Mouse (Mus musculus) neural tube, embryonic 11.5 days (tissue): ENCODE measurements around the gene Vmp1. TPM values are rescaled to one million over a fixed set of nuclear protein-coding genes. Genes with fewer than 3 reads are reported as not detected.

ENCODE experiments used
- ATAC-seq: fragments of 200-750 bp; cut with Nextera tagmentation; 2 replicates; pipeline ENCODE4 v1.8.0; 2017; ENCODE audit warnings: moderate number of reproducible peaks, mild to moderate bottlenecking, moderate TSS enrichment, moderate library complexity; ENCODE audit not compliant: insufficient read depth, low FRiP score, low TSS enrichment
- DNase-seq: peaks from one replicate; pipeline ENCODE4 v3.0.0-alpha.2; 2015; ENCODE audit warnings: low spot score
- H3K27ac ChIP-seq: fragments of 300-500 bp; sonication (generic); 2 replicates; pipeline ENCODE4 v1.5.1; 2014; ENCODE audit warnings: low read depth, mild to moderate bottlenecking, low read length
- H3K27me3 ChIP-seq: fragments of 300-500 bp; sonication (generic); 2 replicates; pipeline ENCODE4 v1.6.1; 2014; ENCODE audit warnings: mild to moderate bottlenecking, low read length, mixed read lengths; ENCODE audit not compliant: control insufficient read depth, insufficient read depth
- H3K36me3 ChIP-seq: fragments of 300-500 bp; sonication (generic); 2 replicates; pipeline ENCODE4 v1.6.1; 2014; ENCODE audit warnings: mild to moderate bottlenecking, low read length, moderate library complexity, mixed read lengths; ENCODE audit not compliant: control insufficient read depth, insufficient read depth
- H3K4me1 ChIP-seq: fragments of 300-500 bp; sonication (generic); 2 replicates; pipeline ENCODE4 v1.6.1; 2014; ENCODE audit warnings: low read length, mixed read lengths; ENCODE audit not compliant: control insufficient read depth, insufficient read depth
- H3K4me2 ChIP-seq: fragments of 300-500 bp; sonication (generic); 2 replicates; pipeline ENCODE4 v1.6.1; 2014; ENCODE audit warnings: low read depth, mild to moderate bottlenecking, moderate library complexity
- H3K4me3 ChIP-seq: fragments of 300-500 bp; sonication (generic); 2 replicates; pipeline ENCODE4 v1.5.1; 2014; ENCODE audit warnings: low read depth, low read length
- H3K9ac ChIP-seq: fragments of 300-500 bp; sonication (generic); 2 replicates; pipeline ENCODE4 v1.6.1; 2014; ENCODE audit warnings: mild to moderate bottlenecking, low read length
- H3K9me3 ChIP-seq: fragments of 300-500 bp; sonication (generic); 2 replicates; pipeline ENCODE4 v1.6.1; 2016; ENCODE audit warnings: low read length; ENCODE audit not compliant: control insufficient read depth
- WGBS: fragments of 180-500 bp; shearing (Covaris S2); extraction: QIAGEN DNeasy Blood & Tissue Kit; methylation state at CpG from one replicate; pipeline ENCODE4 v1.1.7; 2014; 5-methylcytosine and 5-hydroxymethylcytosine counted together
- polyA plus RNA-seq: library from polyadenylated mRNA; unstranded; fragments of >200 nt; fragmentation: Nextera tagmentation; extraction: Ambion mirVana; gene quantifications from 2 replicates; pipeline ENCODE4 v1.2.1, GENCODE M21; 2014

Vmp1 gene
- polyA plus RNA-seq, 1 experiment from 2014 or later, result 103 TPM

DNA sequence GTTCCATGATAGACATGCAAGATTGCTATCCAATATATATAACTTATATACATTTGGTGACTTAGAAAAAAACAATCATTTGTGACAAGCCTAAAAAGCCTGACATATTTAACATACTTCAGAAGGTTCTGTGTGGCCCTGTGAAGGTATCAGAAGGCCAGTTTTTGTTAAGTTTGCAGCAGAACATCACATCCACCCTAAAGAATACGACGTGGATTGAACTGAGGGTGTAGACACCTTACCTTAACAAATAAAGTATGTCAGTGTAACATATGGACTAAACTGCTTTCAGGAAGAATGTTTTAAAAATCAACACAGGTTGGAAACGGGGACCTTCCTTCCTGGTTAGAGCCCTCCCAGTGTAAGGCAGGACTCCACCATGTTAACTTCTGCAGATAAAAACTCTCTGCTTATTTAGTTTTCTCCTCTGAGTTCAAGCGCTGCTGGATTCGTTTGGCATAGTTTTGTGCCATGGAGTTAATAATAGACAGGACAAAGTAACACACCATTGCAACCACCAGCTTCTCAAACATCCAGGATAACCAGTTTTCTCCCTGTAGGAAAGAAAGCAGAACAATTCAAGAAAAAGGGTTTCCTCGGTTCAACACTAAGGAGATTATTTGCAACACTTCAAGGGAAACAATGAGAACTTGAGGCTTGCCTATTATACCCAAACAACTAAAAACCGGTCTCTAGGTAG is 98.6 kb downstream of the Vmp1 start:
- 79% methylated on average over 7 of the region's 7 CpGs for WGBS
- H3K4me2 ChIP-seq, result no peak overlapping the region
- DNase-seq (no peak), ATAC-seq (no peak)
- H3K27ac ChIP-seq, result no peak overlapping the region
- no peak overlapping the region for H3K4me3 ChIP-seq
- H3K36me3 ChIP-seq, result no peaks in the 10 kb centered on the region
- no peaks in the 10 kb centered on the region for H3K9me3 ChIP-seq
- no peaks in the 10 kb centered on the region for H3K27me3 ChIP-seq
- H3K4me1 ChIP-seq, result peaks cover 2% of the 10 kb centered on the region; the same call in 1 of the 2 replicates
- no peak overlapping the region for H3K9ac ChIP-seq

DNA sequence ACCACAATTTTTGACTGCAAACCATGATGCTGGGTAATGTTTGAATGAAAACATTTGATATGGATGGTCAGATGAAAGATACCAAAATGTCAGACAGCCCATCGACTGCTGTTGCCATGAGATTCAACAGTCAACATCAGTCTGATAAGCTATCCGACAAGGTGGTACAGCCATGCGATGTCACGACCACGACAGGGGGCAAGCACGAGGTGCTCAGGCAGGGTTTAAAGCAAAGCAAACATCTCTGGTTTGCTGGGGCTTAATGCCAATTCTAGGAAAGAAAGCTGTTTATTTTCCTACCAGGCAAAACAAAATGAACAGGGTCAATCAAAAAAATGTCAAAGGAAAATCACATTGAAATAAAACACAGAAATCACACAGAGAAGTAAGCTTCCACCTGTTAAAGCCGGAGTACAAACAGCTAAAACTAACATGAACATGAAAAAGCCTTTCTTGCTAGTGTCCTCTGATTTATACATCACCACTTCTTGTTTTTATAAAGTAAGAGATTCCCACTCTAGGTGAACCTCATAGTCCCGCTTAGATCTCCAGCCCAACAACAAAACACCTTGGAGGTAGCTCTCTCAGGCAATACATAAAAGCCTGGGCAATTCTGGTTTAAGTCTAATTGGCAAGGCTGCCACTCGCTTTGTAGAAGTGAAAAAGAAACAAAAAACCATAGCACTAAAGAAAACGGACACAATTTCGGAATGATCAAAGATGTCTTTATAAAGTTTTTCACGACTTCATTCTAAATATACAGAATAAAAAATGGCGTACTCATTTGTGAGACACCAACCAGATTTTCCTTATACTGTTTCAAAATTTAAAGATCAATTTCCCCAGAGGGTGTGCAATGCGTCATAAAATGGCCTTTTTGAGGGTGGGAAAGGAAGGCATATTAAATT is 99.4 kb downstream of the Vmp1 start:
- DNase-seq (no peak), ATAC-seq (no peak)
- WGBS, result 91% methylated on average over 14 of the region's 14 CpGs
- no peak overlapping the region for H3K27ac ChIP-seq
- H3K9ac ChIP-seq, result no peak overlapping the region
- H3K27me3 ChIP-seq, result no peaks in the 10 kb centered on the region
- no peaks in the 10 kb centered on the region for H3K9me3 ChIP-seq
- no peak overlapping the region for H3K4me3 ChIP-seq
- no peaks in the 10 kb centered on the region for H3K36me3 ChIP-seq
- H3K4me2 ChIP-seq, result no peak overlapping the region
- peaks cover 2% of the 10 kb centered on the region; the same call in 1 of the 2 replicates for H3K4me1 ChIP-seq

DNA sequence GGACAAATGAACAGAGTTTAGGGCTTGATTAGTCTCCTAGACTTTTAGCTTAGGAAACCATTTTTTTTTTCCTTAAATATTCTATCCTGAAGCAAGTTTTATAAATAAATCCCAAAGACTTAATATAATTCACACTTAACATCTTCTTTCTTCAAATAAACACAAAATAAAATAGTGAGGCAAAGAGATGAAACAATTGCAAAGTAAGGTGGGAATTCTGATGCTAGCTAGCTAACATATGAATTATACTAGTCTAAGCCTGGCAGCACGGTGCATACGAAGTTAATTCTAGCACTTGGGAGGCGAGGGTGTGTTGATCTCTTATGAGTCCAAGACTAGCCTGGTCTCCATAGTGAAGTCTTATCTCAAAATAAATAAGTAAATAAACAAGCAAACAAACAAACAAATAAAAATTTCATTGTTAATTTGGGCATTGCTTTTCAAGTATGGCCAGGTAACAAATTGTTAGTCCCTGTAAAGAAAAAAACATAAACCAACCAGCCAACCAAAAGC is 100.3 kb downstream of the Vmp1 start:
- no peak overlapping the region for H3K4me2 ChIP-seq
- no peak overlapping the region for H3K9ac ChIP-seq
- H3K36me3 ChIP-seq, result no peaks in the 10 kb centered on the region
- no peak overlapping the region for H3K4me3 ChIP-seq
- no peak overlapping the region for H3K27ac ChIP-seq
- no peak for DNase-seq
- no peaks in the 10 kb centered on the region for H3K27me3 ChIP-seq
- ATAC-seq, result no peak
- H3K4me1 ChIP-seq, result peaks cover 2% of the 10 kb centered on the region; the same call in 1 of the 2 replicates
- 92% methylated on average over 3 of the region's 3 CpGs for WGBS
- no peaks in the 10 kb centered on the region for H3K9me3 ChIP-seq

DNA sequence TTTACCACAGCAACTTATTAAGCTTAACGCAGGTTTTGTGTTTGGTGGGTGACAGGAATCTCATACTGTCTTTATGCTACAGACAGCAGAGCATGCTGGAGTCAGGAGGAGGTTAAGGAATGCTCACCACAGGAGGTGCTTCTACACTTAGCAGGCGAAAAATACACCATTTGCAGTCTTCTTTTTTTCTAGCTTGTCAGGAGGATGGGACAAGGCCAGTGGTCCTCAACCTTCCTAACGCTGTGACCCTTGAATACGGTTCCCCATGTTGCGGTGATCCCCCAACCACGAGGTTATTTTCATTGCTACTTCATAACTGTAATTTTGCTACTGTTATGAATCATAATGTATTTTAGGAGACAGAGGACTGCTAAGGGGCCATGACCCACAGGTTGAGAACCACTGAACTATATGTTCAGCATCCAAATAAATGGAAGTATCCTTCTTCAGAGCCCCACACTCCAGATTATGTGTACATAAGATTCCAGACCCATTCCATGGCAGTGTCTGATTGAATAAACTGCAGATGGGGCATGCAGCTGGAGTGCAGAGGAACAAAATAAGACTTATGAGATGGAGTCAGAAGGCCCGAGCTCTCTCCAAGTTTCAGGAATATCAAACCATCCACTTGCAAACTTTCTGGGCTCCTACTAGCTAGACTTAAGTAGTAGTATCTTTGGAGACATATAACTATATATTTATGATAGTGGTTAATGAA is 100.9 kb downstream of the Vmp1 start:
- DNase-seq (no peak), ATAC-seq (no peak)
- 85% methylated on average over 7 of the region's 7 CpGs for WGBS

DNA sequence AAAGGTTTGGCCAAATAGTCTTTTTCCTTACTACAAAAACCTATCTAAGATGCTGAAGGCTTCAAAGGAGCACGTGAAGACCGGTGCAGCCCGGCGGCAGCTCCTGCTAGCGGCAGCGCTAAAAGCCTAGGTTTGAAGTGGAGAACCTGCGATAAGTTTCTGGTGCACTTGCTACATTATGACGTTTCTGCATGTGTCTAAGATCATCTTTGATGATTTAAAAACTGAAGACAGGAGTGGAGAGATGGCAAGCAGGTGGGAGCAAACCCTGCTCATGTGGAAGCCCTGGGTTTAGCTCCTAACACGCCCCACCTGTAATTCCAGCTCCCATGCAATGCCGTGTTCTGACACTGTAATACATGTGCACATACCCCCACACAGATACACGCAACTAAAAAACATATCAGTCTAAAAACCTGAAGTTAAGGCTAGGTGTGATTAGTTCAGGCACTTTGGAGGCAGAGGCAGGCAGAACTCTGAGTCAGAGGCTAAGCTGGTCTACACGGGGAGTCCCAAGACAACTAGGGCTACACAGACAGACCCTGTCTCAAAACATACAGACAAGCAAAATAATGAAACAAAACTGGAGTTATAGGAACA is 101.6 kb downstream of the Vmp1 start:
- Histone ChIP-seq H3K4me1 (peaks cover 2% of the 10 kb centered on the region; the same call in 1 of the 2 replicates), H3K27ac (no peak overlapping the region), H3K36me3 (no peaks in the 10 kb centered on the region), H3K9me3 (no peaks in the 10 kb centered on the region), H3K9ac (no peak overlapping the region), H3K27me3 (no peaks in the 10 kb centered on the region), H3K4me3 (no peak overlapping the region), H3K4me2 (no peak overlapping the region)
- ATAC-seq (no peak), DNase-seq (no peak)
- 93% methylated on average over 12 of the region's 12 CpGs for WGBS

More for the DNA sequence above, 100.9 kb downstream of the Vmp1 start:
- no peak overlapping the region for H3K4me2 ChIP-seq
- no peak overlapping the region for H3K9ac ChIP-seq
- peaks cover 2% of the 10 kb centered on the region; the same call in 1 of the 2 replicates for H3K4me1 ChIP-seq
- H3K27me3 ChIP-seq, result no peaks in the 10 kb centered on the region
- H3K4me3 ChIP-seq, result no peak overlapping the region
- H3K9me3 ChIP-seq, result no peaks in the 10 kb centered on the region
- no peak overlapping the region for H3K27ac ChIP-seq
- H3K36me3 ChIP-seq, result no peaks in the 10 kb centered on the region

DNA sequence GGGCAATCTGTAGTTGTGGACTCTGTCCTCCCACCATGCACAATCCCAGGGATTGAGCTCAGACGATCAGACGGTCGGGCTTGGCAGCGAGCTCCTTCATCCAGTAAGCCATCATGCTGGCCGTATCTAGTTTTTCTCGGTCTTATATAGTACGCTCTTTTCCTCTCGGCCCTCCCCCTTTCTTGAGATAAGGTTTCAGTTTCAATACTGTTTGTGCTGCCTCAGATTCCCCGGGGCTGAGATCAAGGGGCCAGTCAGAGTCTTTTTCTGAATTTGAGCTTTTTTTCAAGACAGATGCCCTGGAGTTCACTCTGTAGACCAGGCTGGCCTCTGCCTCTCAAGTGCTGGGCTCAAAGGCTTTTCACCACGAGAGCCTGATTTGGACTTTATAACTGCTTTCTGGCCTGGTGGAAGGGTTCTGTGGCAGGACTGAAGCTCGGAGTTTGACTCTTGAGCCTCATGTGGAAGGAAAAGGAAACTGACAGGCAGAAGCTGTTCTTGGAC is 102.3 kb downstream of the Vmp1 start:
- Histone ChIP-seq H3K36me3 (no peaks in the 10 kb centered on the region), H3K4me2 (no peak overlapping the region), H3K27ac (no peak overlapping the region), H3K4me1 (no peaks in the 10 kb centered on the region), H3K9me3 (no peaks in the 10 kb centered on the region), H3K27me3 (no peaks in the 10 kb centered on the region), H3K9ac (no peak overlapping the region), H3K4me3 (no peak overlapping the region)
- DNase-seq (no peak), ATAC-seq (no peak)
- 65% methylated on average over 11 of the region's 11 CpGs for WGBS

DNA sequence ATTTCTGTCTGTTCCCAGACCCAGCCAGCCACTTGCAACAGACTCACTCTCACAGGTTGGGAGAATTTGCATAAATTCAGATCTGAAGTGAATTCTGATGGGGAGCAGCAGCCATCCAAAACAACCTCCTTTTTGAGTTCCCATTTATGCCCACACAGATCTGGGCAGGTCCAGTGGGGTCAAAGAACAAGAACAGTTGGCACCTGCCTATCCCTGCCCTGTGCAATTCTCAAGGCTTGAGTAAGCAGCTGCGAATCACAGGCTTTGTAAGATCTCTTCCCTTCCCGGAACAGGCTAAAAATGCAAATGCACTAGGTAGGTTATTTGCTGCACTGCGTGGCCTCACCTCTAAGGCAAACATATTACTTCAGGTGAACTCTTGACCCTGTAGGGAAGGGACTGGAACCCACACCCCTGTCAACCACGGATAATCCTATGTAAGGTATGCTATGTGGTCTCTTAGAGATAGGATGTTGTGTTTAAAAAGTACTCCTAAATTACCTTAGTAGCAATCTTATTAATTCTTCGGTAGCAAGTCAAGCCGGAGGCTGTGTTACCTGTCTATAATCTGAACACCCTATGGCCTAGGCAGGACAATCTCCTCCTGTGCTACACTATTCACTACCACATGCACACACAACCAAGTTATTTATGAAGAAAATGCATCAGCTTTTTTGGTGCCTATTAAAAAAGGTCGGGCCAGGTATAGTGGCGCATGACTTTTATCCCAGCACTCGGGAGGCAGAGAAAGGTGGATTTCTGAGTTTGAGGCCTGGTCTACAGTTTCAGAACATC is 103.1 kb downstream of the Vmp1 start:
- Histone ChIP-seq H3K9ac (no peak overlapping the region), H3K27ac (no peak overlapping the region), H3K27me3 (no peaks in the 10 kb centered on the region), H3K4me2 (no peak overlapping the region), H3K4me3 (no peak overlapping the region), H3K36me3 (no peaks in the 10 kb centered on the region), H3K4me1 (no peaks in the 10 kb centered on the region), H3K9me3 (no peaks in the 10 kb centered on the region)
- DNase-seq (no peak), ATAC-seq (no peak)
- WGBS, result 87% methylated on average over 9 of the region's 9 CpGs
